Mouse (Mus musculus) stomach, postnatal 0 days (tissue): Measurements from ENCODE around the gene Pkp4. TPM values are rescaled to one million over a fixed set of nuclear protein-coding genes. Genes with fewer than 3 reads are reported as not detected.

Source experiments
- ATAC-seq: fragments of 200-750 bp; cut with Nextera tagmentation; 2 replicates; pipeline ENCODE4 v1.8.0; 2017; ENCODE audit not compliant: low FRiP score, low TSS enrichment
- DNase-seq: peaks from one replicate; pipeline ENCODE4 v3.0.0-alpha.2; 2016; ENCODE audit warnings: low spot score
- H3K27ac ChIP-seq: fragments of 300-500 bp; sonication (generic); replicated peaks from 2 replicates; pipeline ENCODE4 v1.5.1; 2014; ENCODE audit warnings: mild to moderate bottlenecking, control low read depth
- H3K27me3 ChIP-seq: fragments of 300-500 bp; sonication (generic); 2 replicates; pipeline ENCODE4 v1.6.1; 2014; ENCODE audit warnings: low read length; ENCODE audit not compliant: control insufficient read depth, insufficient read depth
- H3K36me3 ChIP-seq: fragments of 300-500 bp; sonication (generic); 2 replicates; pipeline ENCODE4 v1.6.1; 2014; ENCODE audit warnings: low read length, mixed read lengths; ENCODE audit not compliant: control insufficient read depth, insufficient read depth
- H3K4me1 ChIP-seq: fragments of 300-500 bp; sonication (generic); replicated peaks from 2 replicates; pipeline ENCODE4 v1.6.1; 2014; ENCODE audit warnings: antibody characterized with exemption; ENCODE audit not compliant: control insufficient read depth, insufficient read depth
- H3K4me2 ChIP-seq: fragments of 300-500 bp; sonication (generic); replicated peaks from 2 replicates; pipeline ENCODE4 v1.6.1; 2014; ENCODE audit warnings: low read depth, mild to moderate bottlenecking, control low read depth, moderate library complexity
- H3K4me3 ChIP-seq: fragments of 300-500 bp; sonication (generic); 2 replicates; pipeline ENCODE4 v1.5.1; 2014; ENCODE audit warnings: low read depth, low read length, control low read depth
- H3K9ac ChIP-seq: fragments of 300-500 bp; sonication (generic); 2 replicates; pipeline ENCODE4 v1.6.1; 2014; ENCODE audit warnings: mild to moderate bottlenecking, low read length, control low read depth, mixed read lengths
- H3K9me3 ChIP-seq: fragments of 300-500 bp; sonication (generic); 2 replicates; pipeline ENCODE4 v1.6.1; 2016; ENCODE audit warnings: low read length; ENCODE audit not compliant: control insufficient read depth
- CTCF ChIP-seq: IDR thresholded peaks from 2 replicates; pipeline ENCODE4 v1.5.1; 2016; ENCODE audit warnings: antibody characterized with exemption, low read depth, mild to moderate bottlenecking, moderate library complexity
- EP300 ChIP-seq: optimal IDR thresholded peaks from 2 replicates; pipeline ENCODE3; 2016; ENCODE audit warnings: antibody characterized with exemption
- WGBS: fragments of 180-500 bp; shearing (Covaris S2); extraction: QIAGEN DNeasy Blood & Tissue Kit; methylation state at CpG from one replicate; pipeline ENCODE4 v1.1.7; 2014; 5-methylcytosine and 5-hydroxymethylcytosine counted together
- polyA plus RNA-seq: library from polyadenylated mRNA; unstranded; fragments of >200 nt; fragmentation: Nextera tagmentation; extraction: Ambion mirVana; gene quantifications from 2 replicates; pipeline ENCODE4 v1.2.1, GENCODE M21; 2015

Gene Pkp4
- polyA plus RNA-seq, 1 experiment from 2014 or later, result 16.9 TPM

DNA sequence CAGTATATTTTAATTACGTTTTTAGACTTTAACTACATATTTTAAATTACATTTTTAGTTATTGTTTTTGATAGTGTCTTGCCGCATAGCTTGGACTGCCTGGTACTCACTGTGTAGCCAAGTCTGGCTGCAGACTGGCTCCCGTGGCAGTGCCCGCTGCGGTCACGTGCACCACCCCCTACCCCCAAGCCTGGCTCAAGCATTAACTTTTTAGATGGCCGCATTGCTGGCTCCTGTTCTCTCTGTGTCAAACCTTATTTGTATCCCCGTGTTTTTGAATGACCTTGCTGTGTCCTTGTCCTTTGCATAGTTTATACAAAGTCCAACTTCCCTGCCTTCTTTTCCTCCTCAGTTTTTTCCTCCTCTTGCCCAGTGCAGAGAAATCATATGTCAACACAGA lies 25.5 kb downstream of the Pkp4 start:
- TF ChIP-seq CTCF (no peak), EP300 (no peak)
- Histone ChIP-seq H3K27ac (no peak overlapping the region), H3K9me3 (no peaks in the 10 kb centered on the region), H3K4me1 (0 out of 2 replicates have a peak, but pooled peaks cover 5% of the 10 kb centered on the region), H3K9ac (no peak overlapping the region), H3K4me2 (no peak overlapping the region), H3K4me3 (no peak overlapping the region), H3K36me3 (peaks cover 2% of the 10 kb centered on the region; the same call in 1 of the 2 replicates), H3K27me3 (no peaks in the 10 kb centered on the region)
- WGBS, result 91% methylated on average over 8 of the region's 8 CpGs
- ATAC-seq (no peak; the same call in 1 of the 2 replicates), DNase-seq (peak; percentile 10)

DNA sequence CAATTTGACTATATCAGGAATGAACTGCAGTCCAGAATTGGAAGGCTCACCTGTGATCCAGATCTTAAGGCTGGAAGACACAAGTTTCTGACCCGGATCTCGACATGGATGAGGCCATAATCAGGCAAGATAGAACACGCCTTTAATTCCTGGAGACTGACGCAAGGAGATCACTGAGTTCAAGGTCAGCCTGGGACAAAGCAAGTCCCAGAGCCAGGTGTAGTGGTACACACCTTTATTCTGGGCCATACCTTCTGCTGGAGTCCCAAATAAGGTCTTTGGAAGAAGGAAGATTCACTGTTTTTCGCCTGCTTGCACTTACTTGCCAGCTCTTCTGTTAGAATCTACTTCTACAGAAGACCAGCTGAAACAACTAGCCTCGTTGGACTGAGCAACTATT lies 26.3 kb downstream of the Pkp4 start:
- Histone ChIP-seq H3K4me3 (no peak overlapping the region), H3K9ac (no peak overlapping the region), H3K4me1 (0 out of 2 replicates have a peak, but pooled peaks cover 3% of the 10 kb centered on the region), H3K27me3 (no peaks in the 10 kb centered on the region), H3K36me3 (peaks cover 2% of the 10 kb centered on the region; the same call in 1 of the 2 replicates), H3K27ac (no peak overlapping the region), H3K4me2 (no peak overlapping the region), H3K9me3 (no peaks in the 10 kb centered on the region)
- ATAC-seq, result no peak
- TF ChIP-seq EP300, result no peak
- TF ChIP-seq CTCF, result no peak
- WGBS, result 79% methylated on average over 6 of the region's 6 CpGs
- DNase-seq, result no peak

DNA sequence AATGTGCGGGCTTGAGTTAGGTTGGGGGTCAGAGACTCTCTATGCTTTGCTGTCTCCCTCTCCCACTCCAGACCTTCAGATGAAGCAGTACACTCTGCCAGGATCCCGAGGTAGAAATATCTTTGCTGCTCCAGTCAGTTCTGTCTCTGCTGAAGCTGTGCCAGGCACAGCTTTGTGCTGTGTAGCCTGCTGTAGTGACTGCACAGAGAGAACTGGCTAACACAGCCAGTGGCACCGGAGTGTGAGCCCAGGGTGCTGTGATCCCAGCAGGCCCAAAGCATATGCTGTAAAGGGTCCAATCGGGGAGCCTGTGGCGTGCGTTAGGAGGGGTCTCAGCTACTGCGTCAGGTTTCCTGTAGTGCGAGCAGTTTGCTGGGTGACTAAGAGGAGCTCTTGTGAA lies 27.7 kb downstream of the Pkp4 start:
- no peaks in the 10 kb centered on the region for H3K27me3 ChIP-seq
- H3K4me2 ChIP-seq, result no peak overlapping the region
- H3K4me1 ChIP-seq, result 0 out of 2 replicates have a peak, but pooled peaks cover 2% of the 10 kb centered on the region
- no peak for ATAC-seq
- no peak overlapping the region for H3K4me3 ChIP-seq
- DNase-seq, result no peak
- H3K9me3 ChIP-seq, result no peaks in the 10 kb centered on the region
- no peak for TF ChIP-seq CTCF
- TF ChIP-seq EP300, result no peak
- 84% methylated on average over 8 of the region's 8 CpGs for WGBS
- H3K36me3 ChIP-seq, result peaks cover 2% of the 10 kb centered on the region; the same call in 1 of the 2 replicates
- H3K27ac ChIP-seq, result no peak overlapping the region
- H3K9ac ChIP-seq, result no peak overlapping the region

DNA sequence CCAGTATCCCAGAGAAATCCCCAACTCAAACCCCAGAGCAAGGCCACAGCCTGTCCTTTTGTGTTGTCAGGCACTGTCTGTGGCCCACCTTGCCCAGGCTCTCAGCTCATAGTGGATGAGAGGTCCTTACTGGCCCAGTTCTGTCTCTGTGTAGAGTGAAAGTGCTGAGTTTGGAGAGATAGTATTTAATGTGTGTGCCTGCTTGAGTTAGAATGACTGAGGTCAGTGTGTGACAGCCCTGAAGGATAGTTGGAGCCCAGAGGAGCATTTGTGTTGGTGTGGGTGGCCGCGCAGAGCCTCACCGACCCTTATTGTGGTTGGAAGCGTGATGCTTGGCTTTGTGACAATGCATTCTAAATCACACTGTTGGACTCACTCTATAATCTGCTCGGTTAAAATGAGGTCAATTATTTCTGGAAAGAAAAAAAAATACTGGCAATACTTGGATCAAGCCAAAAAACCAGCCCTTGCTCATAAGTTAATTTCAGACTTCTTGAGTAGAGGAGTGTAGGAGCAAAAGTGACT lies 29.1 kb downstream of the Pkp4 start:
- 51% methylated on average over 5 of the region's 5 CpGs for WGBS
- H3K4me3 ChIP-seq, result no peak overlapping the region
- ATAC-seq, result no peak

DNA sequence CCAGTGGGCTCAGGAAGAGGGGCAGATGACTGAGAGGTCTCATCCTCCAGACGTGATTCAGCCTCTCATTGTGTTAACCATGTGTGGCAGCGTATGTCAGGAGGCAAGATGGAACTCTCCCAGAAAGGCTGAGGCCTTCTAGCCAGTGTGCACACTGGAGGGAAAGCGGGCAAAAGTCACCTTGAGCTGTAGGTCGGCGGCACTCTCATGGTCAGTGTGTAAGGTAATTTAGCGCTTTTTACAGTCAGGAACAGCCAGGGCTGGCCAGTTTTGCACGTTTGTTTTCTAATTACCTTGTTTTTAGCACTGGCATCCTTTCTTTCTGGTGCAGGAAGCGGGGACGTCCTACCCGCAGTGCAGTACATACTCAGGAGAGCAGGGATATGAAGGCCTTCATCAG lies 29.5 kb downstream of the Pkp4 start:
- H3K9ac ChIP-seq, result no peak overlapping the region
- no peaks in the 10 kb centered on the region for H3K27me3 ChIP-seq
- TF ChIP-seq CTCF (no peak), EP300 (no peak)
- no peak overlapping the region for H3K27ac ChIP-seq
- no peak overlapping the region for H3K4me3 ChIP-seq
- no peak for DNase-seq
- H3K9me3 ChIP-seq, result no peaks in the 10 kb centered on the region
- 85% methylated on average over 10 of the region's 10 CpGs for WGBS
- peaks cover 2% of the 10 kb centered on the region; the same call in 1 of the 2 replicates for H3K36me3 ChIP-seq
- no peak for ATAC-seq
- no peak overlapping the region for H3K4me2 ChIP-seq
- H3K4me1 ChIP-seq, result 0 out of 2 replicates have a peak, but pooled peaks cover 2% of the 10 kb centered on the region

More for the DNA sequence above, 29.1 kb downstream of the Pkp4 start:
- Histone ChIP-seq H3K27me3 (no peaks in the 10 kb centered on the region), H3K36me3 (peaks cover 2% of the 10 kb centered on the region; the same call in 1 of the 2 replicates), H3K9ac (no peak overlapping the region), H3K27ac (no peak overlapping the region), H3K4me2 (no peak overlapping the region), H3K9me3 (no peaks in the 10 kb centered on the region), H3K4me1 (0 out of 2 replicates have a peak, but pooled peaks cover 2% of the 10 kb centered on the region)
- no peak for DNase-seq
- TF ChIP-seq EP300 (no peak), CTCF (no peak)

DNA sequence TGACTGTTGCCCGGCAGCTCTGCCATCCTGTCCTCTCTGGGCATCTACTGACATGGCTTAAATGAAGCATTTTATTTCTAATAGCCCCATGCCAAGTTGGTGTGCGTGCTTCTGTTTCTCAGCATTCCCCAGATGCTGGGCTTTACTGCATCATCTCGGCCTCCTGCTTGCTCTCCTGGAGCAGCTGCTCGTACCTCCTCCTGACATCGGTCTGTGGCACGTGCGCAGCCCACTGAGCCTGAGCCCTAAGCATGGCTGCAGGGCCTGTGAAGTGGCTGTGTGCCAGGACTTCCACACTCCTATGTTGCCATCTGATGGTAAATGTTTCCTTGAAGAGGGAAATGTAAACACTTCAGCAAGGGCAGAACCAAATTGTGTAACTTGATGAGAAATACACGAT lies 30.8 kb downstream of the Pkp4 start:
- no peak overlapping the region for H3K27ac ChIP-seq
- no peaks in the 10 kb centered on the region for H3K27me3 ChIP-seq
- no peak overlapping the region for H3K4me3 ChIP-seq
- 0 out of 2 replicates have a peak, but pooled peaks cover 2% of the 10 kb centered on the region for H3K4me1 ChIP-seq
- TF ChIP-seq EP300 (no peak), CTCF (no peak)
- DNase-seq, result peak; percentile 48
- H3K36me3 ChIP-seq, result peaks cover 2% of the 10 kb centered on the region; the same call in 1 of the 2 replicates
- peak; percentile 68 for ATAC-seq
- no peak overlapping the region for H3K9ac ChIP-seq
- H3K4me2 ChIP-seq, result no peak overlapping the region
- H3K9me3 ChIP-seq, result no peaks in the 10 kb centered on the region
- WGBS, result 53% methylated on average over 8 of the region's 8 CpGs
